Mouse (Mus musculus) activated CD4-positive, CD25-positive, alpha-beta regulatory T cell, adult 9 weeks (primary cell): ENCODE data around the gene Chic1. TPM values are rescaled to one million over a fixed set of nuclear protein-coding genes. Genes with fewer than 3 reads are reported as not detected.

ENCODE experiments used
- polyA plus RNA-seq: library from polyadenylated mRNA; unstranded; fragments of 100-300 nt; shearing (Covaris generic); gene quantifications from one replicate; pipeline ENCODE4 v1.2.1, GENCODE M21; 2017

Chic1 gene
- 4.0 TPM for polyA plus RNA-seq

DNA sequence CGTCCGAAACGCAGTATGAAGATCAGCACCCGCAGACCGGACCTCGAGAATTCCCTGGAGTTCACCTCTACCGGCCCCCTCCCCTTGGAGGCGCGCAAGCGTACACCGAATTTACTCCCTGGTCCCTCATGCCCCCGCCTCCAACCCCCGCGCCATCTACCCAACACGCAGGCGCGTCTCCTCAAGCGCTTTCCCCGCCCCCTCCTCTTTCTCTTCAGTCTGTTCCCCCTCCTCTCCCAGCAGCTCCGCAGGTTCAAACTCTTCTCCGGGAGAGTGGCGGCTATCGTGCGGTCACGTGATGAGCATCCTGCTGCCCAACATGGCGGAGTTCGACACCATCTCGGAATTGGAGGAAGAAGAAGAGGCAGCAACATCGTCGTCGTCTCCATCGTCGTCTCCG is at the start of gene Chic1:
Chic1 (plus strand) TSS at position 190 of the 400 bp plus-strand sequence.

DNA sequence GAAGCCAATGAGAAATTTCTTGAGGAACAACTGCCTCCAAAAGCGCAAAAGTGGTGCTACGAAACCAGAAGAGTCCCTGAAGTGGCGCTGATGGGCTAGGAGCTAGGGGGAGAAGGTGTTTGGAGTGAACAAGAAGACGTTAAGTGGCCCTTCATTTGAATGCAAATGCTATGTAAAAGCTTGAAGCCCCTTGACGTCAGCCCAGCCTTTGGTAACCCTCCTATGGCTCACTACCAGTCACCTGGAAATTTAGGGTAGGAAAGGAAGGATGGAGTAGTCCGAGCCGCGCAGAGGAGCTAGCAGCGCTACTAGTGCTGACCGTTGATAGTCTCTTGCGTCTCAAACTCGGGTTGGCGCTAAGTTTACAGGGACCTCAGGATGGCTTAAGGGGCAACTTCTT is 35.1 kb upstream of the Chic1 start, which contains the start of gene Cdx4:
Cdx4 (plus strand) TSS at position 253 of the 400 bp plus-strand sequence.

DNA sequence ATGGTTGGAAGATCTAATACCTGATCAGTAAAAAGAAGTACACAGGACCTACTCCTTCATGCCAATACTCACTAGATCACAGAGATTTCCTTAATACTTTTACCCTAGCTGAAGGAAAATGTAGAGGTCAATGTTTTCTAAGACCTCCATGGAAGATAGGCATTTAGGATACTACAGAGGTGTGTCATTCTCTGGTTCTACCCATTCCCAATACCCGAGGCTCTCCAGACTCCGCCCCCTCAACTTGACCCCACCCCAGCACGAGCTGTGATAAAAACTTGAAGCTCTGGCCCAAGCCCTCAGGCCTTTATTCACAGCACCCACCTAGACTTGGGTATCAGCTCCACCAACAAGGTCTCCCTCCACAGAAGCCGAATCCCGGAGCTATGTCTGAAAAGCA is 57.9 kb downstream of the Chic1 start, which contains the start of gene Tsx:
Tsx (plus strand) TSS at position 301 of the 400 bp plus-strand sequence.

DNA sequence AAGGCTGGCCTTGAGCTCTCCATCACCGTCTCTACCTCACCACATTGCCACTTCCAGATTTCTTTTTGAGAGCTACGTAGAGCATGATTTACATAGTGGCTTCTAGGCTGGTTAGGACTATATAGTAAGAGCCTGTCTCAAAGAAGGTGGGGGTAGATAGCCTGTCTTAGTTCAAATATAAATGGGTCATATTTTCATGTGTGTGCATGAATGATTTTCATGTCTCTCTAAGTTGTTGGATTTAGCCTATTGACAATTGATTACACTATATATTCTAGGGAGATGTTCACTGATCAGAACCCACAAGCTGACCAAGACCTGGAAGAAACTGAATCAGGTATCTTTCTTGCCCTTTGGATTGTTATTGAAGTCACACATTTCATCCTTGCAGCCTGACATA is 65.4 kb downstream of the Chic1 start, which contains the start of gene Gm26992:
Gm26992 (plus strand) TSS at position 301 of the 400 bp plus-strand sequence.

Other genes with a start within 250 kb of the Chic1 start
- gene Nap1l2, start 169.8 kb upstream of the Chic1 start, polyA plus RNA-seq = not detected
- gene Cdx4, start 35.1 kb upstream of the Chic1 start, polyA plus RNA-seq = not detected
- gene Tsx, start 58.0 kb downstream of the Chic1 start, polyA plus RNA-seq = 0.46 TPM
- gene Gm26992, start 65.5 kb downstream of the Chic1 start, polyA plus RNA-seq = not detected